Mouse (Mus musculus): ENCODE measurements around the gene Ncbp1. TPM values are rescaled to one million over a fixed set of nuclear protein-coding genes. Genes with fewer than 3 reads are reported as not detected.
"Not testable (repeated sequence)": the region's sequence is repeated elsewhere in the genome, so short reads cannot be mapped to it uniquely, and the experiment has no call there.

Gene Ncbp1
- polyA plus RNA-seq, 1 experiment from 2014 or later = 37.4 TPM

DNA sequence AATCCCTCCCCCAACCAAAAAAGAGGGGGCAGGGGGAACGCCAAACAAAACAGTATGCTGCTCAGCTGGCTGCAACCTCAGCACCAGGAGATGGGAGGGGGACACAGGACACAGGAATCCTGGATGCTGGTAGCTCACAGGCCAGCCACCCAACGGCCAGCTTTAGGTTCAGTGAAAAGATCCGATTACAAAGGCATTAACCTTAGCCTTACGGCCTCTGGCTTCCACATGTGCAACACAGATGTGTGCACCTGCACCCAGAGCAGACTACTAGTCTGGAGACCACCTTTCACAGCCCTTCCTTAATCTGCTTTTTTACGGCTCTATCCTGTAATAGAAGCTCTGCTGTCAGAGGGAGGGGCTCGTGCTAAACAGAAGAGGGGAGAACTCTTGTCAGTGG, 42.8 kb downstream of the Ncbp1 start:
- H3K9ac ChIP-seq = no peak overlapping the region
- no peaks in the 10 kb centered on the region for H3K9me3 ChIP-seq (replicated peaks)
- peaks cover 61% of the 10 kb centered on the region for H3K36me3 ChIP-seq
- 74% methylated on average over 6 of the region's 6 CpGs for WGBS
- H3K27ac ChIP-seq = no peak overlapping the region
- no peaks in the 10 kb centered on the region for H3K27me3 ChIP-seq
- ATAC-seq (replicated peaks; ENCODE audit: insufficient number of reproducible peaks, insufficient read depth, low FRiP score, low read depth) = no peak
- no peaks in the 10 kb centered on the region for H3K4me1 ChIP-seq (replicated peaks)
- no peak overlapping the region for H3K4me3 ChIP-seq
- no peak overlapping the region for H3K4me2 ChIP-seq

DNA sequence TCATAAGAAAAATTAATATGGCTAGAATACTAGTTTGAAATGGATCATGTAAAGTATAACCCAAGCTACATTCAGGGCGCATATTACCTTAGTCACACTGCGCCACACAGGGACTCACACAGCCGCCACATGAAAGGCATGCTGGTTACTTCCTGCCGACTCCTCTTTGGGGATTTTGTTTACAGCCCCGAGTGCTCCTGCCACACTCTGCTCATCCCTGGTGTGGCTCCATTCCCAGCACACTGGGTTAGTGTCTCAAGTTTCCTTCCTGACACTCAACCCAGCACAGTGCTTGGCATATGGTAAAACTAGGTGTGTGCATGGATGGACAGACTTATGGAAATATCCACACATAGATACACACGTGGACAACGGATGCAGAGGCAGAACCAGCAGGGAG, 43.8 kb downstream of the Ncbp1 start:
- Histone ChIP-seq H3K36me3 (peaks cover 58% of the 10 kb centered on the region), H3K9me3 (replicated peaks) (no peaks in the 10 kb centered on the region), H3K4me1 (replicated peaks) (no peaks in the 10 kb centered on the region), H3K27me3 (no peaks in the 10 kb centered on the region), H3K27ac (no peak overlapping the region), H3K4me3 (no peak overlapping the region), H3K4me2 (no peak overlapping the region), H3K9ac (no peak overlapping the region)
- ATAC-seq (replicated peaks; ENCODE audit: insufficient number of reproducible peaks, insufficient read depth, low FRiP score, low read depth) = no peak
- 82% methylated on average over 7 of the region's 7 CpGs for WGBS

DNA sequence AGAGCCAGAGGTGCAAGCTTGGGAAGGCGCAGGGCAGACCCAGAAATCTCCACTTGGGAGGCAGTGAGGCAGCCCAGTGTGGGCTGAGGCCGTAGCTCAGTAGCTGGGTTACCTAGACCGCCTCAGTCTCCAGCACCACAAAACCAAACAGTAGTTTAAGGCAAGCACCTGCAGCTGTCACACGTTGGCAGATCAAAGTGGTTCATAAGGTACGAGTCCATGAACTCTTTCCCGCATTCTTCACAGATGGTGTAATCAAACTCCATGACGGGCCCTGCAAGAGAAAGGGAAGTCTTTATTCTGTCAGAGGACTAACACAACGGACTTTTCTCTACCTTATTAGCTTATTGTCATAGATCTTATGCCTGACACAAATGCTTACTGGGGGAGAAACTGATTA, 47.0 kb downstream of the Ncbp1 start:
- Histone ChIP-seq H3K4me3 (no peak overlapping the region), H3K4me2 (no peak overlapping the region), H3K27me3 (no peaks in the 10 kb centered on the region), H3K4me1 (replicated peaks) (no peaks in the 10 kb centered on the region), H3K27ac (no peak overlapping the region), H3K9ac (no peak overlapping the region), H3K9me3 (replicated peaks) (no peaks in the 10 kb centered on the region), H3K36me3 (peaks cover 56% of the 10 kb centered on the region)
- ATAC-seq (replicated peaks; ENCODE audit: insufficient number of reproducible peaks, insufficient read depth, low FRiP score, low read depth) = no peak
- 57% methylated on average over 8 of the region's 8 CpGs for WGBS

DNA sequence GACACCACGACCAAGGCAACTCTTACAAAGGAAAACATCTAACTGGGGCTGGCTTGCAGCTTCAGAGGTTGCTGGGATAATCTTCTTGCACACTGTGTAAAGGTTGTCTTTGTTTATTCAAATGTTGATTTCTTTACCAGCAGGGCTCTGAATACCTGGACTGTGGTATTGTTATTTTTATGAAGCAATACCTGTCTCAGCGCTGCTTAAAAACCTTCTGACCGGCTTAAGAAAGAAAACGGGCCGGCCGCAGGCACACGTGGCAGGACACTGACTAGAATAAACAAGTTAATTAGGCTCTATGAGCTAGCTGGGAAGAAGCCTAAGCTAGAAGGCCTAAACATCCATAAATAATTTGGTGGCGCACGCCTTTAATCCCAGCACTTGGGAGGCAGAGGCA, 47.5 kb downstream of the Ncbp1 start:
- 90% methylated on average over 9 of the region's 9 CpGs for WGBS

DNA sequence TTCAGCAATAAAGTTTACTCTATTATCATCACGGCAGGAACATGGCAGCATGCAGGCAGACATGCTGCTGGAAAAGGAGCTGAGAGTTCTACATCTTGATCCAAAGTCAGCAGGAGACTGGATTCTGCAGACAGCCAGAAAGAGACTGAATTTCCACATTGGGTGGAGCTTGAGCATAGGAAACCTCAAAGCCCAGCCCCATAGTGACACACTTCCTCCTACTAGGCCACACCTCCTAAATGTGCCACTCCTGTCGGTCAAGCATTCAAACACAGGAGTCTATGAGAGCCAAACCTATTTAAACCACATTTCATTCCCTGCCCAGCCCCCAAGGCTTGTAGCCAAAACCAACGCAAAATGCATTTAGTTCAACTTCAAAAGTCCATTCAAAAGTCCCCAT, 48.1 kb downstream of the Ncbp1 start:
- WGBS = 70% methylated on average over 3 of the region's 3 CpGs
- Histone ChIP-seq H3K9me3 (replicated peaks) (no peaks in the 10 kb centered on the region), H3K36me3 (peaks cover 55% of the 10 kb centered on the region), H3K9ac (no peak overlapping the region), H3K27ac (no peak overlapping the region), H3K4me2 (no peak overlapping the region), H3K4me1 (replicated peaks) (no peaks in the 10 kb centered on the region), H3K4me3 (no peak overlapping the region), H3K27me3 (no peaks in the 10 kb centered on the region)
- ATAC-seq (replicated peaks; ENCODE audit: insufficient number of reproducible peaks, insufficient read depth, low FRiP score, low read depth) = no peak

More for the DNA sequence above, 47.5 kb downstream of the Ncbp1 start:
- H3K9me3 ChIP-seq (replicated peaks) = no peaks in the 10 kb centered on the region
- no peak overlapping the region for H3K27ac ChIP-seq
- no peaks in the 10 kb centered on the region for H3K27me3 ChIP-seq
- no peak for ATAC-seq (replicated peaks; ENCODE audit: insufficient number of reproducible peaks, insufficient read depth, low FRiP score, low read depth)
- no peaks in the 10 kb centered on the region for H3K4me1 ChIP-seq (replicated peaks)
- H3K4me2 ChIP-seq = no peak overlapping the region
- no peak overlapping the region for H3K4me3 ChIP-seq
- H3K9ac ChIP-seq = no peak overlapping the region
- H3K36me3 ChIP-seq = peaks cover 55% of the 10 kb centered on the region

DNA sequence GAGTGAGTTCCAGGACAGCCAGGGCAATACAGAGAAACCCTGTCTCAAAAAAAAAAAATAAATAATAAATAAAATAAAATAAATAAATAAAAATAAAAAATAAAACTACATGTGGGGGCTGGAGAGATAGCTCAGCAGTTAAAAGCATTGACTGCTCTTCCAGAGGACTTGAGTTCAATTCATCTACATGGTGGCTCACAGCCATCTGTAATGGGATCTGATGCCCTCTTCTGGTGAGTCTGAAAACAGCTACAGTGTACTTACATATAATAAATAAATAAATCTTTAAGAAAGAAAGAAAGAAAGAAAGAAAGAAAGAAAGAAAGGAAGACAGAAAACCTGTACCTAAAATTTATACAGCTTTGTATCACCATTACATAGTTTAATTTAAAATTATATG, 53.6 kb downstream of the Ncbp1 start:
- H3K4me1 ChIP-seq (replicated peaks) = peaks cover 14% of the 10 kb centered on the region
- not testable (repeated sequence) for H3K4me3 ChIP-seq; H3K9ac ChIP-seq; H3K4me2 ChIP-seq; ATAC-seq (replicated peaks; ENCODE audit: insufficient number of reproducible peaks, insufficient read depth, low FRiP score, low read depth); H3K27ac ChIP-seq; H3K27me3 ChIP-seq; H3K9me3 ChIP-seq (replicated peaks)
- H3K36me3 ChIP-seq = peaks cover 13% of the 10 kb centered on the region; the same call in 1 of the 2 replicates

DNA sequence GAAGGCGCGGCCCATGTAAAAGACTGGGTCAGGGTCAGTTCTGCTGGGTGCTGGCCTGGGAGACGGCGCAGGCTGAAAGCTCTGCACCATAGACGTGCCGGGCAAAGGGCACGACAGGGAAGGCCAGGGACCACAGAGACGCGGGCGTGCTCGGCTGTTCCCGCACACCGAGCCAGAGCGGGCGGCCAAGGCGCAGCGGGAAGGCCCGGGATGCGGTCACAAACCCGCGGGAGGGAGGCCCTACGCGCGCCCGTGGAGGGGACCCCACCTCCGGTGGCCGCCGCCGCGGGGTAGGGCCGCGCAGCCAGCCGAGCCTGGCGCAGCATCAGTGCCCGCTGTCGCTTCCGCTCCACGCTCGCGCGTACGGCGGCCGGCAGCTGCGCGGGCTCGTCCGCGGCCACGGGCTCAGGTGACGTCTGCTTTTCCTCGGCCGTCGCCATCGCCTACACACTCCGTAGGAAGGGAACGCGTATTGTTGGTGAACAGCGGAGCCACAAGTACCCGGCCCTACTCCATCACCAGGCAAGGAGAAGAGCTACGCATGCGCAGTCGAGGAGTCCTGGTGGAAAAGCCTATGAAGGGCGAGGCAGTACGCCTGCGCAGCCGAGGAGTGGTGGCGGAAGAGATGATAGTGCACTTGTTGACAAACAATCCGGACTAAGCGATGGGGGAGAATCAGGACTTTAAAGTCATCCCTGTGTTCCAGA, 57.5 kb downstream of the Ncbp1 start, which contains the start of gene Xpa:
Xpa (minus strand) TSS at position 531 of the 707 bp plus-strand sequence.
- H3K4me3 ChIP-seq = peak within 1 kb of the TSS; percentile 94
- under 1% methylated on average over 70 of the region's 70 CpGs for WGBS
- peaks cover 15% of the 10 kb centered on the region for H3K27me3 ChIP-seq
- H3K4me2 ChIP-seq = peak within 1 kb of the TSS; percentile 76
- no peaks in the 10 kb centered on the region for H3K9me3 ChIP-seq (replicated peaks)
- H3K9ac ChIP-seq = peak within 1 kb of the TSS; percentile 94
- peak within 1 kb of the TSS; percentile 84 for H3K27ac ChIP-seq
- H3K4me1 ChIP-seq (replicated peaks) = peaks cover 14% of the 10 kb centered on the region
- 0 out of 2 replicates have a peak, but pooled peaks cover 5% of the 10 kb centered on the region for H3K36me3 ChIP-seq
- peak; percentile 96 for ATAC-seq (replicated peaks; ENCODE audit: insufficient number of reproducible peaks, insufficient read depth, low FRiP score, low read depth)

DNA sequence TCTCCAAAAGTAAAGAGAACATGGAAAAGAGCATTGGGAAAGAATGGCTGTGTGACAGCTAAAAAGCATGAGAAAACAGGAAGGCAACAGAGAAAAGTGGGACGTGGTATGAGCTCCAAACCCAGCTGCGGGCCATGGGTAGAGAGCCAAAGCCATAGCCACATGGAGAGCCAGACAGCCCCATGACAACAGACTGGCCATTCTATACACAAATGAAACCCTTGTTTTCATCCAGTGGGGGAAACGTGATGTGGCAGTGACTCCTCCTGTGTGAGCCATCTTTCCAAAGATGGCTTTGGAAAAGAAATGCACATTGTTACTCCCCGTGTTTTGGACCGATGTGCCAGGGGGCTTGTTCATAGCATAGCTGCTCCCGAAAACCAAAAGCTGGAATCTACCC, 58.1 kb downstream of the Ncbp1 start:
- Histone ChIP-seq H3K9me3 (replicated peaks) (no peaks in the 10 kb centered on the region), H3K9ac (peak overlapping the region; percentile 94), H3K27ac (peak overlapping the region; percentile 84), H3K4me3 (peak overlapping the region; percentile 94), H3K4me1 (replicated peaks) (peaks cover 14% of the 10 kb centered on the region), H3K4me2 (peak overlapping the region; percentile 76), H3K36me3 (no peaks in the 10 kb centered on the region), H3K27me3 (peaks cover 21% of the 10 kb centered on the region)
- ATAC-seq (replicated peaks; ENCODE audit: insufficient number of reproducible peaks, insufficient read depth, low FRiP score, low read depth) = no peak
- 37% methylated on average over 6 of the region's 6 CpGs for WGBS

DNA sequence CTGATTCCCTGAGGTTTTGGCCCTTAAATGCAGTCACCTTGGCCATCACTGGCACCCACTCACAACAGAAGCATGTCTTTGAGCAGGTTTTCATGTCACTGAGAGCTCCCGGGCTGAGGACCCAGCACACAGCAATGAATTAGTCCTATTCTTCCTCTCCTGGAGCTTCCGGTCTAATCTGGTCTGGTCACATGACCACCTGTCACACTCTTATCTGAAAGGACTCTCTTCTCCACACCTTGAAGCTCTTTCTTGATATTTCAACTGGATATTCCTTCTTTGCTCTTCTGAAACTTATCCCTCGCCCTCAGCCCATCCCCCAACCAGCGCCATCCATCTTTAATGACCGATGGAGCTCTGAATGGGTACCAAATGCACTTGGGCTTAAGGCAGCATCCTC, 59.7 kb downstream of the Ncbp1 start:
- Histone ChIP-seq H3K4me1 (replicated peaks) (peaks cover 22% of the 10 kb centered on the region), H3K27ac (no peak overlapping the region), H3K4me2 (no peak overlapping the region), H3K9me3 (replicated peaks) (no peaks in the 10 kb centered on the region), H3K27me3 (peaks cover 32% of the 10 kb centered on the region), H3K9ac (no peak overlapping the region), H3K36me3 (no peaks in the 10 kb centered on the region), H3K4me3 (no peak overlapping the region)
- no peak for ATAC-seq (replicated peaks; ENCODE audit: insufficient number of reproducible peaks, insufficient read depth, low FRiP score, low read depth)
- 63% methylated on average over 5 of the region's 5 CpGs for WGBS

DNA sequence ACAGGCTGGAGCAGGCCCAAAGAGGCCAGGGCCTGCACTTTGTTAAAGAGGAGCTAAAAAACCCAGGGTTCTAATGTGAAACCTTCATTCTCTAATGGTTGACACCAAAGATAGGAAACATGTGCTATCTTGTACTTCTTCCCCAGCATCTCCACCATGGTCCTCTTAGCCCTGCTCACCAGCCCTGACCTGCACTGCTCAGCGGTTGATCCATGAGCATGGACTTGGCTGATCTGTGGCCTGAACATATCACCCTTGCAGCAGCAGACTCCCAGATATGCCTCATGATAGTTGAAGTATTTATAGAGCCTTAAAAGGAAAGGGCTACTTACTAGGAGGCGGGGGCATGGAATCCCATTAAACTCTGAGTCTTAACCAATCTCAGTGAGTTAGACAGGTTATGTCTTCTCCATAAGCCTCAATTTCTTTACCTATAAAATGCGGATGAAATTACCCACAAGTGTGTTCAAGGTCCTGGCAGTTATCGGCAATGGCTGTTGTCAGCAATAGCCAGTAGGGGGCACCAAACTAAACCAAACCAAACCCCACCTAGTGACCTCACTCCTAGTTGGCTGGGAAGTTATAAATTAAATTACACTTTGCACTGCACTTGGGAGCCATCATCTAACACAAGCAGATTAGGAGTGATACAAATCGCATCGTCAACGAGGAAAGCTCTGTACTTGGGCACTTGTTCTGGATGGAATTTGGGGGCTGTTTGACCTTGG, 63.6 kb downstream of the Ncbp1 start:
- H3K9ac ChIP-seq = 0 out of 2 replicates have a peak overlapping the region, but pooled peaks have one; percentile 19
- no peaks in the 10 kb centered on the region for H3K9me3 ChIP-seq (replicated peaks)
- no peaks in the 10 kb centered on the region for H3K36me3 ChIP-seq

DNA sequence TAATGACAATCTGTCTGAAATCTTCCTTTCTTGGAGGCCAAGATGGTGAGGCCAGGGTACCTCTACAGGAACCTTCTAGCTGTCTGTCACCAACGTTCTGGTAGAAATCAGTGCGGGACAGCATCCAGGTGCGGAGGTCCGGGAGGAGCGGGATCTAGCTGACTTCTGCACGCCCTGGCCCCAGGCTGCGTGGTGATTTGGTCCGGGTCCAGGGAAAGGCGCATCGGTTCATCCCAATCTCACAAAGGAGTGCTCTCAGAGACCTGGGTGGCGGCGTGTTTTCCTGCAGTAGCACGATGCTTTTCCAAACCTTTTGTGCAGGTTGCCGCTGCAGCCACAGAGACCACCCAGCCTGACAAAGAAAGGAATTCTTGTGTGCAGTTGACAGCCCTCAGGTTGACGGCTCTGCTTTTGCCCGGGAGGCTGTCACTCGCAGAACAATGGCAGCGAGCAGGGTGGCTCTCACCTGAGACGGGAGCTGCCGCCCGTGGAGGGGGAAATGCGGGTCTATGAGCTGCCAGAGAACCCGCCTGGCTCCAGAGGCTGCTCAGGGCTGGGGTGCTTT, 64.2 kb downstream of the Ncbp1 start:
- 0 out of 2 replicates have a peak overlapping the region, but pooled peaks have one; percentile 19 for H3K9ac ChIP-seq
- H3K4me2 ChIP-seq = peak overlapping the region; percentile 58
- H3K4me3 ChIP-seq = peak overlapping the region; percentile 23
- H3K4me1 ChIP-seq (replicated peaks) = peaks cover 8% of the 10 kb centered on the region
- no peaks in the 10 kb centered on the region for H3K9me3 ChIP-seq (replicated peaks)
- 11% methylated on average over 23 of the region's 23 CpGs for WGBS
- H3K36me3 ChIP-seq = no peaks in the 10 kb centered on the region
- peaks cover 32% of the 10 kb centered on the region for H3K27me3 ChIP-seq
- ATAC-seq (replicated peaks; ENCODE audit: insufficient number of reproducible peaks, insufficient read depth, low FRiP score, low read depth) = no peak
- H3K27ac ChIP-seq = no peak overlapping the region

More for the DNA sequence above, 63.6 kb downstream of the Ncbp1 start:
- no peak for ATAC-seq (replicated peaks; ENCODE audit: insufficient number of reproducible peaks, insufficient read depth, low FRiP score, low read depth)
- Histone ChIP-seq H3K27ac (no peak overlapping the region), H3K4me3 (peak overlapping the region; percentile 23), H3K4me2 (peak overlapping the region; percentile 58), H3K27me3 (peaks cover 32% of the 10 kb centered on the region), H3K4me1 (replicated peaks) (peaks cover 8% of the 10 kb centered on the region)
- 5% methylated on average over 7 of the region's 7 CpGs for WGBS
